29 mouse cellular contexts compared by ENCODE assay signal in the genomic region with DNA sequence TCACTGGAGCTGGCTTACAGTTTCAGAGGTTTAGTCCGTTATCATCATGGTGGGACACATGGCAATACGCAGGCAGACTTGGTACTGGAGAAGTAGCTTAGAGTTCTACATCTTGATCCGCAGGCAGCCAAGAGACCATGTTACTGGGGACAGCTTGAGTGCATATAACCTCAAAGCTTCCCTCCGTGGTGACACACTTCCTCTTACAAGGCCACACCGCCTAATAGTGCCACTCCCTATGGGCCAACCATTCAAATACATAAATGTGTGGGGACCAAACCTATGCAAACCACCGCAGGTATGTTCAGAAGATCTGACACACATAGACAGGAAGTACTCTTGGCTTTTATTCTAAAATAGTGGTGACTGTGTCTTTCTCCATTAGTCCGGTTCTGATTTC. TPM values are rescaled to one million over a fixed set of nuclear protein-coding genes. Genes with fewer than 3 reads are reported as not detected.
DNase-seq lines count a peak whose midpoint lies in the region; TF ChIP-seq lines count a peak whose summit lies in the region.
"Had no signal": no experiment of that assay in that cellular context is flagged by ENCODE, and none has a peak within 500 bp of the region (broad histone marks: within the 10 kb centered on the region; RNA-seq: fewer than 3 reads in every experiment).

No protein-coding gene starts in this region.

- 79% methylated on average over 7 of the region's 7 CpGs for WGBS in lung, adult 2 months

- TF ChIP-seq POLR2A in lung, adult 2 months (IDR thresholded peaks at IDR 0.05; ENCODE audit: borderline replicate concordance, extremely low read depth, low read depth, low read length): no peak

- DNase-seq in lung, postnatal 36 days: peak; percentile 18
- no peak for DNase-seq in lung, adult 2 months
- peak; percentile 0 for DNase-seq in T-cell, adult 2 months (ENCODE audit: low spot score)
- peak; percentile 2 for DNase-seq in induced T-regulatory cell, adult 2 months (ENCODE audit: low read depth)
- peak; percentile 5 to 17 for DNase-seq in natural killer cell, adult 2 months (ENCODE audit: low spot score in 2 of 2)
- no peak for DNase-seq in left cerebral cortex, postnatal 10 days (ENCODE audit: extremely low spot score in 1 of 2, low spot score in 2 of 2)
- no peak for DNase-seq in c-Kit-positive CD71-positive TER-119-positive erythroid progenitor cells, embryonic 14.5 days (ENCODE audit: low spot score)
- DNase-seq in kidney, adult 9 months: no peak
- DNase-seq: adrenal gland, adult 8-10 months; cerebellum, adult 11 months; cerebellum, adult 9-10 months; gastrocnemius, adult 2 months; heart, postnatal 14 days; kidney, adult 8-10 months; kidney, postnatal 10 days; layer of hippocampus, postnatal 36 days; liver; lung, embryonic 14.5 days; lung, postnatal 14 days; retina, postnatal 1 day; right cerebral cortex, postnatal 14 days had no signal

- no peak overlapping the region for H3K4me3 ChIP-seq in lung, adult 2 months (replicated peaks; ENCODE audit: extremely low read depth, low read depth, low read length)
- H3K4me3 ChIP-seq: embryonic facial prominence, embryonic 13.5 days; forebrain, embryonic 10.5 days; forebrain, embryonic 15.5 days; gastrocnemius, adult 2 months; megakaryocyte, embryonic 14.5 days; midbrain, embryonic 12.5 days; neural tube, embryonic 12.5 days had no signal

- H3K4me1 ChIP-seq in lung, adult 2 months (ENCODE audit: control insufficient read depth, insufficient read depth, low read length): no peaks in the 10 kb centered on the region

- intact Hi-C loops in left cerebral cortex, postnatal 10 days (cut with DNase I): no loop called here

- no peak for TF ChIP-seq CTCF in lung, adult 2 months (IDR thresholded peaks at IDR 0.05; ENCODE audit: insufficient read depth, low read length)

RNA-seq across cellular contexts. Expression of gene Amer2, which starts 52.5 kb away (rescaled TPM):
- 0.09 and 0.26 TPM in 2 replicates for polyA plus RNA-seq in lung, adult 2 months (2012; rRNA removed)
- total RNA-seq in left cerebral cortex, postnatal 10 days (2021): 10 to 100 TPM; 37.3 to 40.8 TPM
- total RNA-seq: heart, postnatal 14 days had no signal
- polyA plus RNA-seq: CD4-positive, CD25-positive, alpha-beta regulatory T cell, adult 4 months; small intestine, adult 2 months had no signal

Comparison
In these comparisons a context has a peak if more than half of its experiments do, and no peak if none do; other contexts are left out.
1. DNase-seq: peak in lung, postnatal 36 days (single experiment), T-cell, adult 2 months (single experiment), induced T-regulatory cell, adult 2 months (single experiment) and natural killer cell, adult 2 months (2 of 2); none in lung, adult 2 months (single experiment), left cerebral cortex, postnatal 10 days (0 of 2), c-Kit-positive CD71-positive TER-119-positive erythroid progenitor cells, embryonic 14.5 days (single experiment) and kidney, adult 9 months (single experiment).